Mouse (Mus musculus) layer of hippocampus, adult 9-11 months (tissue): ENCODE data around the gene Whrn.

Experiments used
- DNase-seq: peaks from one replicate; pipeline ENCODE4 v3.0.0; 2022

The Whrn gene

DNA sequence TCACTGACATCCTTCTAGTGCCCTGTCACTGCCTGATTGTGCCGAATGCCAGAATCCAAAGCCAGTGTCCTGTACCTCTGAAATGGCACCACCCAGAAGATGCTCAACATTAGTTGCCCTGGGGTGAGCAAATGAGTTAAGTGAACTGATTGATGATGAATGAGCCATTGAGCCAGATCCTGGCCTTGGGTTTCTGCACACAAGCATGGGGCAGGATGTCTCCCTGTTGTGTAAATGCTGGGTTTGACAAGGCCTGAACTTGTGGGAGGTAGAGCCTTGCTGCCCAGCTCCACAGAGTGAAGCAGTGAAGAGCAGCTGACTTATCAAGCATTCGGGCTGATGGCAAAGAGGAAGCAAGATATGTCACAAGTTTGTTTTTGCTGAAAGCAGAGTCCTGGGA is 52.7 kb downstream of the Whrn start:
- no peak for DNase-seq

DNA sequence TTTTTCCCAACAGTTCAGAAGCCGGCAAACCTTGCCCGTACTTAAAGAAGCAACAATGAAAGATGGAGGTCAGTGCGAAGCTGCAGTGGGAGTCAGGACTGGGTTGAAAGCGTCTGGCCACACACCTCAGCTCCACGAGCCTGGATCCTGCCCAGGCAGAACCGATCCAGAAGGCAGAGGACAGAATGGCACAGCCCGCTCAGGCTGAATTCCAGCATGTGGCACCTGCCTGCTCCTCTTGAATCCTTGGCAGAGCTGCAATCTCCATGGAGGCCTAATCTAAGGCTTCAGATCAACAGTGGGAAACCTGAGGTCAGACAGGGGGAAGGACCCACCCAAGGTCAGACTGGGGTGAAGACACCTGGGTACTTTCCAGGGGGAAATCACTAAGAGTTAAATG is 54.2 kb downstream of the Whrn start:
- DNase-seq = no peak

DNA sequence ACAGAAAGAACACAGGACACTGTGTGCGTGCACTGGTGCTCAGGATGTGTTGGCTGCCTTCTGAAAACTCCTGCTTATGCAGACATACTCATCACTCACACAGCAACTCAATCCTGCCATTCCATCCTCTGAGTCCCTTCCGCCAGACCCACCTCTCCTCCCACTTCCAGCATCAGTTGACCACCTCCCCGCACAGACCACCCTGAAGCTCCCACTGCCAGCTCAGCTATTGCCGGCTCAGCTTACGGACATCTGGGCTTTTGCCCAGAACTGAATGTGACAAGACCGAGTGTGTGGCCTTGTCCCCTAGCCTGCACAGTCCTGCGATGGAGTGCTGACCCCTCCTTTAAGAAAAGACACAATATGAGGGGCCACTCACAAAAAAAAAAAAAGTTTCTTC is 55.5 kb downstream of the Whrn start:
- DNase-seq = no peak

DNA sequence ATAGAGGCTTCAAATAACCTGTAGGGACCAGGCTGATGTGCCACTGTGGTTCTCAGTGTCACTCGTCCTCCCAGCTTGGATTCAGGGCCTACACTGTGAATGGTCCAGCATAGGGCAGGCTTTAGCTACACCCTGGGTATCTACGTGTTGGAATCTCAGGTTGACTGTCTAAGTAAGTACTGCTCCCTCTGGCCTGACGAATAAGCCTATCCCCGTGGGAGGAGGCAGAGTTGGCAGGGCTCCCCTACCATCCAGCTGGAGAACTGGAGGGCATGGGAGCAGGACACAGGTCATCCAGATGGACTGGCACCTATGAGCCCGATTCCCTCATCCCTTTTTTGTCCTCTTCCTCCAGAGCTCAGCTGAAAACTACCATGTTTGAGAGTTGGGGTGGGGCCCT is 57.8 kb downstream of the Whrn start:
- DNase-seq = no peak

DNA sequence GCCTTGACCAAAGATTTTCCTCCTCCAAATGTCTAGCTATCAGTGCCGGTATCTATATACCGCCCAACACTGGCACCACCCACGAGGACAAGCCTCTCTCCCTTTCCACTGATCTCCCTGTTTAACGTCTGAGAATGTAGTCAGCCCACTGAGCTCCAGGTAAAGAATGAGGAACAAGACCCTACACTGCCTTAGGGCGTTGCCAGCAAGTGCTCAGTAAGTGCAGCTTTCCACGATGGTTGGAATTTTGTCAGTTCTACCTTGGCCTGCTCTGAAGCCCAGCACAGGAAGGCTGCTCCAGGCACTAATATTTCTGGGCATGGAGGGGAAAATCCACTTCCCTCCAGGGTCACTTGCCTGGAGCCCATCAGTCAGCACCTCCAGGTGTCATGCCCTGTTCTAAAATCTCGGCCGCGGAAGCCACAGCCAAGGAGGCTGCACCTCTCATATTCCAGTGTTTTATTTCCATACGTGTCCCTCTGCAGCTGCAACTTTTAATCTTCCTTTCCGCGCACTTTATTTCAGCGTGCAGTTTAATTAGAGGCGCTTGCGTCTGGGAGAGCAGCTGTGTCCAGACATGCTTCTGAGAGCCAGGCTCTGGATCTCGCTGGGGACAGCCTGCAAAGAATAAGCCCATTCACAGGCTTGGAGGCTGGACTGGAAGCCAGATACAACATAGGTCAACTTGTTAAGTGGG is 58.5 kb downstream of the Whrn start:
- no peak for DNase-seq

DNA sequence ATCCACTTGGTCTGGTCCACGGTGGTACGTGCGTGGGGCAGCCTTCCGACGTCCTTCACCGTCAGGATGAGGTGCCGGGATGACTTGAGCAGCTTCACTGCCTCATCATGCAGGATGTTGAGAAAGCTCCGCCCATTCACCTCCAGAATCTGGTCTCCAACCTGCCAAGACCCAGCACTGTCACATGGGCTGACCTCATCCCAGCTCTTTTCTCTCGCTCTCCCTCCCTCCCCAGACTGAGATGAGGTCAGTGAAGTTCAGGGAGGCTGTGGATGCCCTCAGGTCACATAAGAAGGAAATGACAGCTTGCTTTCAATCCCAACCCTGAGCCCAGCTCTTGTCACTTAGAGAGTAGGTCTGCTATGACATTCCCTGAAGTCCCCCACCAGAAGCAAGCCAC is 60.4 kb downstream of the Whrn start:
- DNase-seq = no peak

DNA sequence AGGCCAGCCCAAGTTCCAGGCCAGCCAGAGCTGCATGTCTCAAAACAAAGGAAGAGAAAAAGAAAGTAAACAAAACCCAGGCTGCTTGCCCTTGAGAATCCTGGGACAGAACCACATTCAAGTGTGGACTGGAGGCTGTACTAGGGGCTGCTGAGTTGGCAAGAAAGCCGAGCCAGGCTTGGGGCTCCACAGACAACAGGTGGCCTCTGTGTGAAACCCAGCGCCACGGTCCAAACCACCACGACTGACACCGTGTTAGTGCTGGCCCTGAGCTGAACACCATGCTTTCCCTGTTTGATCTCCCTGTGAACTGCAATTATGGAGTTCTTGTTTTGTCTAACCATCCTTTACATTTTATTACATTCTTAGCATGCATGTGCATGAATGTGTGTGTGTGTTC is 64.7 kb downstream of the Whrn start:
- no peak for DNase-seq

DNA sequence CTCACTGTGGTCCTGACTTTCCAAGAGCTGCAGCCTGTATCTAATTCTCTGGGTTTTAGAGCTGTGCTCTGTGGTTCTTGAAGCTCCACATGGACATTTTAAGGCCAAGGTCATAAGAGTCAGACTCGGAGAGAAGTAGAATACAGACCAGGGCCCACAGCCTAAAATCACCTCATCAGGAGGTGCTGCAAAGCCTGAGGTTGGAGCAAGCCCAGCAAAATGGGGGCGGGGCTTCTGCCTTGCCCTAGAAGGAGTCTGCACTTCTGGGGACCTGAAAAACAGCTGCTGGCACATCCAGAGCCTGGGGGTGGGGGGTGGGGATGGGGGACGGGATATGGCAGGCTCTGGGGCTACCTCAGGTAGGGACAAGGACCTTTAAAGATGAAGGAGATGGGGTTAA is 65.4 kb downstream of the Whrn start:
- no peak for DNase-seq

DNA sequence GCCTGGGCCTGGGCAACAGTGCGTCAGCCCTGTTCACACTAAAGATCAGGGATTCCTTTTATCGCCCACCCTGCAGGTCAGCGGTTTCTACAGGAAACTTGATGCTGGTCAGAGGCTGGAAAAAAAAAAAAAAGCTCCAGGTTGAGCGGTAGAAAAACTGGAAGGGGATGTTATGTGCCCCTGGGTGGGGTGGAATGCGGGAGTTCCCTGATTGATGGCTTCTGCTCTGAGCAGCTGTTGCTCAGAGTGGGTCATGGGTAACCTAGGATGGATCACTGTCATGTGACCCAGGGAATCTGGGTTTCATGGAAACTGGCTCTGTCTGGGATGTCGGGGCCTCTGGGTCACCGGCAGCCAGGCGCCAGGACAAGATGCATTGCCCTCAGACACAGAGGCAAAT is 69.5 kb downstream of the Whrn start:
- DNase-seq = no peak

DNA sequence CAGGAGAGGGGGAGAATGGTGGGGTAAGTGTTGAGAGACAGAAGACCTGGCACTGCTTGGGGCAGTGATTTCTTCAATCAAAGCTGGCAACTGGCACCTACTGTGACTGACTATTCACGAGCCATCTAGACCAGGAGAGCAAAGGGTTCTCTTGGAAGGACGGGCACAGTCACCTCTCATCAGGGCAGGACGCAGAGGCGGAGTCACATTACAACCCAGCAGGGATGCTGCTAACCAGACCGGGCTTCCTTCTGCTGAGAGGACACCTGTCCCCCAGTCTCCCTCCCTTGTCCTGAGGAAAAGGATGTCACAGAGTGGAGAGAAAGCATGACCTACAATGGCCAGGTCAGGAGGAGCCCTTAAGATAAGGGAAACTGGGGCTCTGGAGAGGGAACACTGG is 72.0 kb downstream of the Whrn start:
- DNase-seq = no peak

DNA sequence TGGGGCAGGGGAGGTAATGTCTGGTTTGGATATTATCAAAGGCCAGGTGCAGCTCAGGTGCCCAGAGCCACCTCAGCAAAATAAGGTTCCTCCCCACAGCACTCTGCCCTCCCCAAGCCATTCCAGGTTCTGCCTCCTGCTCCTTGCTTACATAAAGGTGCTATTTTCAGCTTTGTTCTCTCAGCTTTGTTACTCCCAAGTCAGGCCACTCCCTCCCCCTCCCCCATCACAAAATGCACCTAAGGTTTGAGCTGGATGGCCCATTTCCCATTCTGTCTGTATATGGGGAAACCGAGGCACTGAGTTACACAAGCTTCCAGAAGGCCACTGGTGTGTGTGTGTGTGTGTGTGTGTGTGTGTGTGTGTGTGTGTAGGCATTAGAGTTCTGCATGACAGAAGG is 72.6 kb downstream of the Whrn start:
- no peak for DNase-seq

DNA sequence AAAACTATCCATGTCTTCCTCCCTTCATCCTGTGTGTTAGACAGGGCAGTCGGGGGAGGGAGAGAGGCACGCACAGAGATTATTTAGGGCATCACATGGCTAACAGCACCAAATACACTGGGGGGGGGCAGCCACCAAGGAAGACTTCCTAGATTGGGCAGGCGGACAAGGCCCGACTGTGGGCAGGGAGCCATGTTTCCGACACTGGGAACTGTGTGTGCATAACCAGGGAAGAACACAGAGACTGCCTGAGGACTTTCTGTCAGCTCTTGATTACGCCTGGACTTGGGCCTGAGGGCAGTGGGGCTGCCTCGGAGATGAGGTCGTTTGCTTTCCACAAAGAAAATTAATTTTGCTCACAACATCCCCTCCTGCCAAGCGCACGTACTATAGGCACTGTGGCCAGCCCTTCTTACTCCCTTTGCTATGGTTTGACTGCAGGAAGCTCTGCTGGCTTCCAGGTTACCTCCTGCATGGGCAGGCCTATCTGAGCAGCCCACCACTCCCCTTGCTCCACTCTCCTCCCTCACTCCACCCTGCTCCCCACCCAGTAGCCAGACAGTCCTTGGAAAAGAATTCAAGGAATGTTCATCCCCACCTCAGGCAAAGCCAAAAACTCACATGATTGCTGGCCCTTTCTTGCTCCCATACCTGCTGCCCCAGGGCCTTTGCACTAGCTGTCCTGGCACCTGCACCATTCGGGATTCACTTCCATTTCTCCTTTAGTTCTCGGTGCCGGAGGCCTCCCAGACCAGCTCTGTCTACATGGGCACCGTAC is 75.5 kb downstream of the Whrn start:
- no peak for DNase-seq

DNA sequence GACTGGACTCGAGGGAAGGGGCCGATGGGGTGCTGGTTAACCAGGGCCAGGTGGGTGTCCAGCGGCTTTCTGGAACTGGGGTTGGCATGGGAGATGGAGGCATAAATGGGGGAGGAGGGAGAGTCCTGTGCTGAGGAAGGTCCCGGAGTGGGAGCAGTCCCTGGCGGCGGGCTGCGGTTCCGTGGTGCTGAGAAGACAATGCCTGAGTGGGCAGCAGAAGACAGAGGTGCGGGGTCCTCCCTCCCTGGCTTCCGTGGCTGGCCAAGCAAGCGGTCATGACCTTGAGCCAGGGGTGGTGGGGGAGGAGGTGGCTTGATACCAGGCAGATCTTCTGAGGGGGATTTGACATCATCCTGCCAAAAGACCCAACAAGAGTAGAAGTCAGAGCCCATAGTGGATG is 77.5 kb downstream of the Whrn start:
- DNase-seq = no peak

DNA sequence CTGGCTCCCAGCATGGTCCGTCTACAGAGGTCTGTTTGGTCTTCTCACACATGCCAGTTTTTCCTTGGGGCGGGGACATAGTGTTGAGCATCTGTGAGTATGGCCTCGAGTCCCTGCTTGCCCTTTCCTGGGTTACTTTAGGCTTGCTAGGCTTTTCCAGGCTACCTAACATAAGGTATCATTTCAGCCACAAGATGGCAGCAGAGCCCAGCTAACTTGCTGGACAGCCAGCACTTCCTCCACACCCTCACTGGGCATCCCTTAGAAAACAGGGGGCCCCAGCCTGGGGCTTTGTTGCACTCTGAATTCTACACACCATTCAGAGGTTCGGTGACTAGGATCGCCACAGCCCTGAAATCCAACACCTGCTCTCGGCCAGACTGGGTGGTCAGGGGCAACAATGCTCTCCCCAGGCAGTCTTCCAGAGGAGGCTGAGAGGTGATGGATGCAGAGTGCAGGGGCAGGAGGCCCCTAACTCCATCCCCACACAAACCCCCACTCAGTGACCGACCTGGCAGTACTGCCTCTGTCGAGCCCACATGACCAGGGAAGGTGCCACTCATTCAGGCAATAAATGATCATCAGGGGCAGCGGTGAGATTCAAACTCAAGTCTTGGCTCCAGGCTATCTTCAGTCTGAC is 78.4 kb downstream of the Whrn start:
- peak; percentile 68 for DNase-seq

DNA sequence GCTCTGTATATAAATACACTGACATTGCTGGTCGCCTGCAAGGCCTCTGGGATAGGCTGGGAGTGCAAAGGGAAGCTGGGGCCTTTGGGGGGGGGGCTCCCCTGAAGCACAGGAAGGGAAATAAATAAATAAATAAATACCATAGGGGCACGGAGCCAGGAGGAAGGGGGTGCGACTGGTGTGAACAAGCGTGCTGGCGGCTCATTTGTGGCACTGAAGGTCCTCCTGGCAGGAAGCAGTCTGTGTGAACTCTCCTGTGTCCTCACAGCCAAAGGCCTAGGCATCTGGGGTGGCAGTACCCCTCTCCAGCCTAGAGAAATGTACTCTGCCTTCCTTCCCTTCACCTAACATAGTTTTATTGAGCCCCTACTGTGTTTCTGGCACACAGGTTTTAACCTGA is 80.8 kb downstream of the Whrn start:
- no peak for DNase-seq

DNA sequence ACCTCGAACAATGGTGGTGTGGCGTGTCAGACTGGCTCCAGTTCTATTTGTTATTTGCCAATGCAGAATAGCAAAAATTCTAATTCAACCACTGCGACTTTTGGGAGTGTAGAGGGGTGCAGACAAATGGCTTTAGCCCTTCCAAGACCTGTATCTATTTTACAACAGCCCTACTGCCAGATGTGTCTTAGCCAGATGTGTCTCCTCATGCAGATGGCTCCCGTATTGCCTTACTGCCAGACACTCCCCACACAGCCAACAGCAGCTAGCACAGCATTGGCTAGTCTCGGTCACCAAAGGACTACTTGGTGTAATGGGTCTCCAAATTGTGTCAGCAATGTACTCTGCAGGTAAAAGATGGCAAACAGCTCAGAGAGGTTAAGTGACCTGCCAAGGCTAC is 84.6 kb downstream of the Whrn start:
- DNase-seq = no peak

DNA sequence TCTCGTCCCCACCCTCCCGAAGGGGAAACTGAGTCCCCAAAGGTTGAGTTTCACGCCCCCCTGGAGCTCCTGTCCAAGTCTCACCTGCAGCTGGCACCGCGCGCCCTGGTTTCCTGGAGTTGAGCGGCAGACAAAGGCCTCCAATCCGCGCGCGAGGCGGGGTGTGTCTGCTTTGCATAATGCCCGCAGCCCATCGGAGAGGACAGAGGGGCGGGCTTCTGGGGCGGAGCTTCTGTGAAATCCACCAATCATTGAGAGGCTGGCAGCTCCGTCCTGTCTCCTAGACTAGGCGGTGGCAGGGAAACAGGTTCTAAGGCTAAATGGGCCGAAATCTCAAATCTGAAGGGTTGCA is 85.2 kb downstream of the Whrn start:
- peak; percentile 91 for DNase-seq

DNA sequence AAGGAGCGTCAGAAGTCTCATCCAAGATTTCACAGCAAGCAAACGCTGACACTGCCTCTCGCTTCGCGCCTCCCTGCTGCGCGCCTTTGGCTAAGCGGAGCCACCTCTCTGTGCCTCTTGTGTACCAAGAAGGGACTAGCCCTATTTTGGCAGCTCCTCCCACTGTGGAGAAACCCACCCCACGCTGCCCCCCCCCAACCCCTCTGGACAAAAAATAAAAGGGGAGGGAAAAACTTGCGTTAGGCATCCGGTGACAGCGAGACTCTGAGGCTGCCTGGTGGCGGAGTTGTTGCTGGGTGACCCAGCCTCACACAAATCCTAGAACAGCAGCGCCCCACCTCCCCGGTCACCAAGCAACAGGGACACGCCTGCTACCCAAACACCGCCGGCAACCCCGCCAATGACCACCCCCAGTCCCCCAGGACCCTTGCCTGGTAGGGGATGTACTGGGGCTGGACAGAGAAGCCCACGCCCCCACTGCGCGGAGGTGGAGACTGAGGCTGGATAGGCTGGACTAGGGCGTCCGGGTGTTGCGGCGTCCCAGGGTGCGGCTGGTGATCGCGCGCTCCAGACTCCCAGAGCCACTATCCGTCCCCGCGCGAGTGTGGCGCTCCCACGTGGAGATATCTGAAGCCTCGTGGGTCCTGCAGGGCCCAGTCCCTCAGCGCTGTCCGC is 85.7 kb downstream of the Whrn start:
- no peak for DNase-seq

DNA sequence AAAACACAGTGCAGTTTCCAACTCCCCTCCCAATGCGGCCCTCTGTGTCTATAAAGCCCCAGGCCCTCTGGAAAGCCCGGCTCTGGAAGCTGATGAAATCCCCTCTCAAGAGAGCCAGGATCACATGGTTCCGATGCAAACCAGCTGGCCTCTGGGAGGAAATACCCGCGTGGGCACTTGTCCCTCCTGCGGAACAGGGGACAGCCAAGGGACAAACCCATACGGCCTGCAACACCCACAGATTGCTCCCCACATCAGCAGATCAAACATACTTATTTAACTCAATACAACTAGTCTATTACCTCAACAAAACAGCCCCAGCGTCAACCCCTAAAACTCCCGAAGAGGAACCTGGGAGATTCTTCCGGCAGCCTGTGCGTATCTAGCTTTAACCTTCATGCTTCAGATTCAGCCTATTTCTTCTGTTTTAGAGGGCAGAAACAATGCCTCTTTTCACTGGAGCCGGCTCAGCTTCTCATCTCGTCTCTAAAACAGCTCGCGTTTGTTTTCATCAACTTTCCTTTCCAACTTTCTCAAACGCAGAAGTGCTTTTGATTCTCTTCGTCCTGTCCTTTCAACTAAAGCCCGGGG is 86.4 kb downstream of the Whrn start:
- no peak for DNase-seq

DNA sequence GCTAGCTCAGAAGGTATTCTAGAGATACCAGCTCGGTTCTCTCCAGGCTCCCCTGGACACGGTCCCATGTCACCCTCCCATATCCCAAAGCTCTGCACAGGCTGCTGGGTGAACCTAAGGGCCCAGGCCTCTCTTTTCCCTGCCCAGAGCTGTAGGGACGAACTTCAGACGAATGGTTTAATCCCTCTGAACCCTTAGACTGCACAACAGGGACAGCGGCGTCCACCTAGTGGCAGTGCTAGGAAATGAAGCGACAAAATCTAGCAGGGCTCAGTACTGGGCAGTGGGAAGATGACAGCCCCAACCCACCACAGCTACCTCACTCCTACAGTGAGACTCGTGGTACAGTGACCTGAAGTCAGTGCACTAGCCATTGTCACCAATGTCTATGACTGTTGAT is 87.1 kb downstream of the Whrn start:
- no peak for DNase-seq

DNA sequence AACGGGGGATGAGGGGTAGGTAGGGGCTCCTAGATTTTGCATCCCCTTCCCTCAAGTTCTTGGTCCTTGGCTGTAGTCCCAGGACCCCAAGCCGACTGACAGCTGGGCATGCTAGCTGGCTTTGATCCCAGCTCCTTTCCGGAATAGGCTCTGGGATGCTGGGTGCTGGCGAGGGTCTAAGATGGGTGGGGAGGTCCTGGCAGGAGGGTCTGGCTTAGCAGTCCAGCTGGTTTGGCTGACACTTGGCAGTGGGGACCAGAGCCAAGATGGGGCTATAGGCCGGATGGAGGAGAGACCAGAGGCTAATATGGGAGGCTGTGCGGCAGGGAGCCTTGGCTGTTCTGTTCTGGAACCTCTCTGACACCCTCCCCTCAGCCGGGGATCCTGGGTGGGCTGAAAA is 87.5 kb downstream of the Whrn start:
- DNase-seq = no peak

DNA sequence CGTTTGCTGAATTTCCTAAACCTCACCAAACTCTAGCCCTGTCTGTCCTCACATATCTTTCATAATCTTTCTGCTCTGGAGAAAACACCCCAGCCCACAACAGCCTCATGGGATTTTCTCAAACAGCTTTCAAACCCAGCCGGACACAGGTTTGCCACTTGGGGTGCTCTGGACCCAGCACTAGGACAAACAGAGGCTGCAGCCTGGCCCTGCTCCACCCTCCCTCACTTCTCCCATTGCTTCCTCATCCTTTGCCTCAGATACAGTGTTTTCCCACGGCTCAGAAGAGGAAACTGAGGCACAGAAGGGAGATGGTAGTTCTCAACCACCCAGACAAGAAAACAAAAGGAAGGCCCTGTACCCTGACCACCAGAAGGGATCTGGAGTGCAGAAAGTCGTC is 90.1 kb downstream of the Whrn start:
- no peak for DNase-seq

DNA sequence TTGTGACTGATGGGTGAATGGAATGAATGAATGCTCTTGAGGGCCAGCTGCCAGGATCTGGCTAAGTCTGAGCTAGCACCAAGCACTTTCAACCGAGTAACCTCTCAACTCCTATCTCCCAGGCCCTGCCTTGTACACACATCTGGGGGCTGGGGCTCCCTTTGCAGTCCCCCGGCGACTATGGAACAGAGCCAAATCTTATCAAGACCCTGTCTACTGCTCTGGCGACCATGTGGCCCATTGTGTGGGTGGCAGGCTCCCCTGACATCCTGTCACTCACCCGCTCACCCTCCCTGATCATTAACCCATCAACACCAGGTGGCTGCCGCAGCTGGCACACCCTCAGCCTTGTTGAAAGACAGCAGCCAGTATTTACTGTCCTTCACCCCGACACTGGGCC is 90.7 kb downstream of the Whrn start:
- DNase-seq = no peak

DNA sequence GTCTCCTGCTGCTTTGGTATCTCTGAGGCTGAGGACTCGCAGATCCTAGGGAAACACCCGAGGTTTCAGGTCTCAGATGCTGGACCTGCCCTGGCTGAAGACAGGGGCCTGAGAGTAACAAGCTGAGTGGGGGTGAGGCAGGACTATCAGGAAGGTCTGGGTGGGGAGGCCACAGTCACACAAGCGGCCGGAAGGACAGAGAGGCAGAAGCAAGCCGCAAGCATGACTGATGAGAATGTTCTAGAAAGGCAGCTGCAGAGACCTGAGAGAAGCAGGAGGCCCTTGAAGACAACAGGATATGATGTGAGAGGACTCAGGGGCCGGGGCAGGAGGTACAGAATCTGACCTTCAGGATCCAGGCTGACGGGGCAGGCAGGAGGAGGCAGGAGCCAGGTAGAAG is 91.6 kb downstream of the Whrn start:
- DNase-seq = no peak
